Mouse (Mus musculus) G1E (cell line): ENCODE measurements around the gene Ndufc1.

ENCODE experiments used
- CTCF ChIP-seq: IDR thresholded peaks from 2 replicates; pipeline ENCODE4 v1.5.1; 2012; ENCODE audit warnings: low read depth, low read length, inconsistent platforms, mixed read lengths
- GATA1 ChIP-seq: IDR thresholded peaks from 2 replicates; pipeline ENCODE4 v1.6.1; 2012; ENCODE audit warnings: borderline replicate concordance, low read length, inconsistent platforms, mixed read lengths

- no peak for TF ChIP-seq CTCF
- no peak for TF ChIP-seq GATA1
Measured at GRCm38 (mm10) chr3:51365517-51365882, 43.3 kb downstream of the Ndufc1 start.
